ENCODE assay signal across 8 mouse cellular contexts in the genomic region with DNA sequence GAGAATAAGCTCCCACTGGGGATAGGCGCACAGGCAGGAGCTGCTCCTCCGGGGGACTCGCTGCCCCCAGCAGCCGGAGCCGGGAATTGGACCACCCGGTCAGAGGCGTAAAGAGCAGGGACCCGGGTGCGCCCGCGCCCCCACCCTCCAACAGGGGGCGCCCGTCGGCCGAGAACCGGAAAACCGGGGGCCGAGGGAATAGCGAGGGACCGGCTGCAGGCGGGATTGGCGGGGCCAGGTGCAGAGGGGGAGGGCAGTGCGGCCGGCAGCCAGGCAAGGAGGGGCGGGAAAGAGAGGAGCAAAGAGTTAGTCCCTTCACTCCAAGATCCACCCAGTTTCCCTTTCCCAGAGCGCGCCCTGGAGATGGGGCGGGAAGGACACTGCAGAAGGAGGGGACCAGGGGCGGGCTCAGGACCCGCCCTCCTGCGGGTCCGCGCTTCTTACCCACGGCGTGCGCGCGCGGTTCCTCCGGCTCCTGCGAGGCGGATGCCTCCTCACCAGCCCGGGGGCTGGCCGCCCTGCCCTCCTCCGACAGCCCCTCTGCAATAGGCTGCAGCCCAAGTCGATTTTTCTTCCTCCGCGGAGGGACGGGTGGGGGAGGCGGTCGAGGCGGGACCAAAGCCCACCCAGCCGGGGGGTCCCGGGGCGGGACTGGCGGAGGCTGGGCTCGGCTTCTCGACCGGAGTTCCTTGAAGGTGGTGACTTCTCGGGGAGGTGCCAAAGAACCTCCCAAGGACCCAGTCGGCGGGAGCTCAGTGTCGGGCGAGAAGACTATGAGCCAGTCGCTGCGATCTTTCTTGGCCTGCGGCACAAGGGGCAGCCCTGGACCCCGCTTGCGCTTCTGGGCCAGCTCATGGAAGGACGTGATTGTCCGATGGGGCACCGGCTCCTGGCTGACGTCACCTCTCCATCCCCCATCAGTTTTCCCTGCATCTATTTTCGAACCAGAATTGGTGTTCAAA. TPM values are rescaled to one million over a fixed set of nuclear protein-coding genes. Genes with fewer than 3 reads are reported as not detected.
DNase-seq lines count a peak whose midpoint lies in the region; ATAC-seq and TF ChIP-seq lines count a peak whose summit lies in the region.

No protein-coding gene starts in this region.

- peak overlapping the region; percentile 87 for H3K4me2 ChIP-seq in limb, embryonic 11.5 days (ENCODE audit: low read depth, severe bottlenecking)
- H3K4me2 ChIP-seq in midbrain, embryonic 13.5 days (replicated peaks), result peak overlapping the region; percentile 94

- H3K9me3 ChIP-seq in embryonic facial prominence, embryonic 10.5 days, result no peaks in the 10 kb centered on the region
- no peaks in the 10 kb centered on the region for H3K9me3 ChIP-seq in limb, embryonic 11.5 days (ENCODE audit: control insufficient read depth, low read length)
- H3K9me3 ChIP-seq in midbrain, embryonic 13.5 days, result no peaks in the 10 kb centered on the region

- TF ChIP-seq CTCF in spleen, adult 2 months (IDR thresholded peaks at IDR 0.05; ENCODE audit: extremely low read depth, insufficient read depth, insufficient read length, insufficient replicate concordance), result peak; percentile 80

- WGBS in embryonic facial prominence, embryonic 10.5 days, result under 1% methylated on average over 74 of the region's 74 CpGs
- under 1% methylated on average over 72 of the region's 74 CpGs for WGBS in limb, embryonic 11.5 days
- WGBS in midbrain, embryonic 13.5 days, result under 1% methylated on average over 69 of the region's 74 CpGs
- under 1% methylated on average over 69 of the region's 74 CpGs for WGBS in spleen, adult 2 months

- peak overlapping the region; percentile 65 for H3K4me3 ChIP-seq in embryonic facial prominence, embryonic 10.5 days
- H3K4me3 ChIP-seq in limb, embryonic 11.5 days (ENCODE audit: low read depth, low read length), result peak overlapping the region; percentile 61
- peak overlapping the region; percentile 74 for H3K4me3 ChIP-seq in midbrain, embryonic 13.5 days (replicated peaks)
- peak overlapping the region; percentile 65 for H3K4me3 ChIP-seq in spleen, adult 2 months (ENCODE audit: extremely low read depth, insufficient read depth, insufficient read length)

- H3K27ac ChIP-seq in embryonic facial prominence, embryonic 10.5 days (replicated peaks), result peak overlapping the region; percentile 81
- H3K27ac ChIP-seq in limb, embryonic 11.5 days (replicated peaks; ENCODE audit: low read depth, low read length), result no peak overlapping the region
- peak overlapping the region; percentile 81 for H3K27ac ChIP-seq in midbrain, embryonic 13.5 days
- H3K27ac ChIP-seq in spleen, adult 2 months (ENCODE audit: insufficient read depth, low read length), result no peak overlapping the region

- peak; percentile 34 for ATAC-seq in granulocyte monocyte progenitor cell, adult 5-6 weeks (replicated peaks; ENCODE audit: poor library complexity, severe bottlenecking)
- ATAC-seq in limb, embryonic 11.5 days (ENCODE audit: insufficient number of reproducible peaks, low FRiP score, low TSS enrichment, low read depth), result peak; percentile 65
- peak; percentile 51 for ATAC-seq in midbrain, embryonic 13.5 days

- TF ChIP-seq POLR2A in spleen, adult 2 months (IDR thresholded peaks at IDR 0.05; ENCODE audit: low read depth, low read length), result no peak

- peak overlapping the region; percentile 64 for H3K9ac ChIP-seq in limb, embryonic 11.5 days (ENCODE audit: low read length)
- peak overlapping the region; percentile 83 for H3K9ac ChIP-seq in midbrain, embryonic 13.5 days (replicated peaks)

- H3K27me3 ChIP-seq in embryonic facial prominence, embryonic 10.5 days (replicated peaks; ENCODE audit: low read depth, poor library complexity, severe bottlenecking), result peaks cover 69% of the 10 kb centered on the region
- H3K27me3 ChIP-seq in limb, embryonic 11.5 days (ENCODE audit: control insufficient read depth, insufficient read depth, low read length), result peaks cover 18% of the 10 kb centered on the region
- H3K27me3 ChIP-seq in midbrain, embryonic 13.5 days, result peaks cover 25% of the 10 kb centered on the region
- H3K27me3 ChIP-seq in spleen, adult 2 months (ENCODE audit: control insufficient read depth, insufficient read depth, low read length), result peaks cover 6% of the 10 kb centered on the region

- peaks cover 47% of the 10 kb centered on the region for H3K36me3 ChIP-seq in embryonic facial prominence, embryonic 10.5 days (replicated peaks)
- no peaks in the 10 kb centered on the region; the same call in 1 of the 2 replicates for H3K36me3 ChIP-seq in limb, embryonic 11.5 days (ENCODE audit: control insufficient read depth, insufficient read depth, low read length)
- peaks cover 53% of the 10 kb centered on the region for H3K36me3 ChIP-seq in midbrain, embryonic 13.5 days
- peaks cover 4% of the 10 kb centered on the region; the same call in 1 of the 2 replicates for H3K36me3 ChIP-seq in spleen, adult 2 months (ENCODE audit: control insufficient read depth, insufficient read depth, low read length)

- H3K4me1 ChIP-seq in embryonic facial prominence, embryonic 10.5 days, result peaks cover 67% of the 10 kb centered on the region
- peaks cover 29% of the 10 kb centered on the region for H3K4me1 ChIP-seq in limb, embryonic 11.5 days (ENCODE audit: control insufficient read depth, insufficient read depth, low read length)
- peaks cover 41% of the 10 kb centered on the region for H3K4me1 ChIP-seq in midbrain, embryonic 13.5 days (replicated peaks)
- peaks cover 24% of the 10 kb centered on the region for H3K4me1 ChIP-seq in spleen, adult 2 months (ENCODE audit: control insufficient read depth, insufficient read depth, insufficient read length)

- peak; percentile 89 for DNase-seq in 3134 (ENCODE audit: extremely low read depth, insufficient read length, low spot score)
- DNase-seq in adrenal gland, postnatal 10 days, result peak; percentile 92
- peak; percentile 91 for DNase-seq in embryonic facial prominence, embryonic 10.5 days (ENCODE audit: low spot score)
- peak; percentile 77 for DNase-seq in kidney, adult 11 months
- peak; percentile 90 for DNase-seq in limb, embryonic 11.5 days (ENCODE audit: low spot score)
- DNase-seq in spleen, adult 2 months (ENCODE audit: low read depth in 1 of 2, low spot score in 2 of 2), result peak in 1 of 2 experiments; percentile 74

RNA-seq across cellular contexts. Expression of a gene that starts 2.1 kb away (rescaled TPM):
- total RNA-seq in adrenal gland, postnatal 10 days (2021), result 10 to 100 TPM; 19.2 to 23.2 TPM
- polyA plus RNA-seq in embryonic facial prominence, embryonic 10.5 days (2016; fragmentation: Nextera tagmentation; extraction: Ambion mirVana), result 15.4 and 18.5 TPM in 2 replicates
- total RNA-seq in granulocyte monocyte progenitor cell, adult 5-6 weeks (2014; fragmentation: Nextera tagmentation), result 34.0 and 34.2 TPM in 2 replicates
- 11.4 and 19.3 TPM in 2 replicates for total RNA-seq in granulocyte monocyte progenitor cell, adult 5-6 weeks (2017)
- 13.8 TPM in 2 replicates for polyA plus RNA-seq in limb, embryonic 11.5 days (2014; fragmentation: Nextera tagmentation; extraction: Ambion mirVana)
- polyA plus RNA-seq in midbrain, embryonic 13.5 days (2015; fragmentation: Nextera tagmentation; extraction: Ambion mirVana), result 59.8 and 69.5 TPM in 2 replicates
- polyA plus RNA-seq in spleen, adult 2 months (2012; rRNA removed), result 42.5 and 54.1 TPM in 2 replicates

RNA-seq across cellular contexts. Expression of a gene that starts 9.9 kb away (rescaled TPM):
- total RNA-seq in adrenal gland, postnatal 10 days (2021), result not detected
- polyA plus RNA-seq in embryonic facial prominence, embryonic 10.5 days (2016; fragmentation: Nextera tagmentation; extraction: Ambion mirVana), result 0.09 TPM in 1 of 2 replicates, not detected in the other
- not detected in 2 replicates for total RNA-seq in granulocyte monocyte progenitor cell, adult 5-6 weeks (2014; fragmentation: Nextera tagmentation)
- total RNA-seq in granulocyte monocyte progenitor cell, adult 5-6 weeks (2017), result not detected in 2 replicates
- not detected in 2 replicates for polyA plus RNA-seq in limb, embryonic 11.5 days (2014; fragmentation: Nextera tagmentation; extraction: Ambion mirVana)
- polyA plus RNA-seq in midbrain, embryonic 13.5 days (2015; fragmentation: Nextera tagmentation; extraction: Ambion mirVana), result not detected in 2 replicates
- not detected in 2 replicates for polyA plus RNA-seq in spleen, adult 2 months (2012; rRNA removed)

RNA-seq across cellular contexts. Expression of a gene that starts 10.8 kb away (rescaled TPM):
- total RNA-seq in adrenal gland, postnatal 10 days (2021), result 10 to 100 TPM; 56.9 to 70.2 TPM
- 364 and 386 TPM in 2 replicates for polyA plus RNA-seq in embryonic facial prominence, embryonic 10.5 days (2016; fragmentation: Nextera tagmentation; extraction: Ambion mirVana)
- 161 and 178 TPM in 2 replicates for total RNA-seq in granulocyte monocyte progenitor cell, adult 5-6 weeks (2014; fragmentation: Nextera tagmentation)
- 198 and 245 TPM in 2 replicates for total RNA-seq in granulocyte monocyte progenitor cell, adult 5-6 weeks (2017)
- 315 and 326 TPM in 2 replicates for polyA plus RNA-seq in limb, embryonic 11.5 days (2014; fragmentation: Nextera tagmentation; extraction: Ambion mirVana)
- polyA plus RNA-seq in midbrain, embryonic 13.5 days (2015; fragmentation: Nextera tagmentation; extraction: Ambion mirVana), result 351 and 358 TPM in 2 replicates
- 25.6 and 30.6 TPM in 2 replicates for polyA plus RNA-seq in spleen, adult 2 months (2012; rRNA removed)

RNA-seq across cellular contexts. Expression of a gene that starts 45.0 kb away (rescaled TPM):
- 10 to 100 TPM; 15.2 to 41.1 TPM for total RNA-seq in adrenal gland, postnatal 10 days (2021)
- 2.8 and 3.2 TPM in 2 replicates for polyA plus RNA-seq in embryonic facial prominence, embryonic 10.5 days (2016; fragmentation: Nextera tagmentation; extraction: Ambion mirVana)
- total RNA-seq in granulocyte monocyte progenitor cell, adult 5-6 weeks (2014; fragmentation: Nextera tagmentation), result 0.32 TPM in 1 of 2 replicates, not detected in the other
- 0.26 and 0.43 TPM in 2 replicates for total RNA-seq in granulocyte monocyte progenitor cell, adult 5-6 weeks (2017)
- 1.2 and 1.6 TPM in 2 replicates for polyA plus RNA-seq in limb, embryonic 11.5 days (2014; fragmentation: Nextera tagmentation; extraction: Ambion mirVana)
- 0.24 TPM in 1 of 2 replicates, not detected in the other for polyA plus RNA-seq in midbrain, embryonic 13.5 days (2015; fragmentation: Nextera tagmentation; extraction: Ambion mirVana)
- polyA plus RNA-seq in spleen, adult 2 months (2012; rRNA removed), result 10.0 and 10.2 TPM in 2 replicates

Comparison
In these comparisons a context has a peak if more than half of its experiments do, and no peak if none do; other contexts are left out.
1. H3K27ac ChIP-seq: peak in embryonic facial prominence, embryonic 10.5 days (single experiment) and midbrain, embryonic 13.5 days (single experiment); none in limb, embryonic 11.5 days (single experiment) and spleen, adult 2 months (single experiment).
2. RNA of a gene that starts 10.8 kb away (polyA plus RNA-seq): 364 to 386 TPM in embryonic facial prominence, embryonic 10.5 days, 351 to 358 TPM in midbrain, embryonic 13.5 days and 315 to 326 TPM in limb, embryonic 11.5 days; 25.6 to 30.6 TPM in spleen, adult 2 months; every median in the first group is over 10 times any median in the second.
3. Peak in every context shown above with its lines, with median percentiles within 50 percentile points of each other: H3K4me3 ChIP-seq and ATAC-seq.